Mouse (Mus musculus): ENCODE measurements around the gene Fut9. TPM values are rescaled to one million over a fixed set of nuclear protein-coding genes. Genes with fewer than 3 reads are reported as not detected.

The Fut9 gene
- total RNA-seq, 2 experiments from 2014 or later: 67.1 TPM

DNA sequence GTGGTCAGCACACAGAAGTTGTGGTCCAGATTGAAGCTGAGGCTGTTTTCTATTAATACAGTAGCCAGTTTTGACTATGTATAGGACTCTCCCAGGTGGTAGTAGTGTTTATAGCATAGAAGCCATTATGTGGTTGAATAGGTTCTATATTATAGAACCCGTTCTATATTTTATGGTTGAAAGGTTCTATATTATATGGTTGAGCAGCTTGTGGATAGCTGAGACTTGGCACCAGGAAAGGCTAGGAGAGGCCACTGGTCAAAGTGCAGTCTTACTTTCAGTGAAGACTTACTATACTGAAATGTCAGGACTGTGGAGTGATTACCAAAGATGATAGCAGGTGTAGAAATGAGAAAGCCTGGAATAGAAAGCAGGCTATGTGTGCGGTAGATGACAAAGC lies 151.9 kb downstream of the Fut9 start:
- no peak for DNase-seq
- intact Hi-C loops (cut with DNase I): no loop called here

DNA sequence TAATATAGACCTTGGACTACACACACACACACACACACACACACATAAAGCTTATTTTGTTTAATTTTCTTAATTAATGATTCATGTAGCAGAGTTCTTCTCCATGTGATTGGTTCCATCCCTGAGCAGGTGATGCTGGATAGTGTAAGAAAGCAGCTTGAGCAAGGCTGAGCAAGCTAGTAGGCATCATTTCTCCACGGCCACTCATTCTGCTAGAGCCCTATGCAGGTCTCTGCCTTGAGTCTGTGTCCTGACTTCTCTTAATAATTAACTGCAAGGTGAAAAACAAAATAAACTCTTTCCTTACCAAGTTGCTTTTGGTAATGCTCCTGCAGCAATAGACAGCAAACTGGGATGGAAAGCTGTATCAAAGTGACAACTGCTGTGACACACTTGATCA lies 152.5 kb downstream of the Fut9 start:
- intact Hi-C loops (cut with DNase I): no loop called here
- DNase-seq: no peak

- DNase-seq: no peak
- intact Hi-C loops (cut with DNase I): no loop called here
Measured at GRCm38 (mm10) chr4:25645580-25645979, 154.5 kb downstream of the Fut9 start.

DNA sequence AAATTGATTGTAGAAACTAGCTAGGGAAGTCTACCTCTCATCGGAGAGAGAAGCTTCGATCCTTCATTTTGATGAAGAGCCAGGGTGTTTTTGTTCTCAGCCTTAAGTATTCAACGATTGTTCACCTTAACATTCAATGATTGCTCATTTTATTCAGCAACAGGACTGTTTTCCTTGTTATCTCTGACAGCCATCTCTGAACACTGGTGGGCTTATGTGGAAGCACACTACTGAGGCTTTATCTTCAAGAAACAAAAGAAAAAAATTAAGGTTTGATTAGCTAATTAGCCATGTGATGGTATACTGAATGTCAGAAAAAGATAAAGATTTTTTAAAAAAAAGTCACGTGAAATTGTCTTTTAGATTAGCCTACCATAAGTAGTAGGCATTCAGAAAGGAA lies 158.1 kb downstream of the Fut9 start:
- DNase-seq: no peak
- intact Hi-C loops (cut with DNase I): no loop called here

GRCm38 (mm10) chr4:25633262-25633661 lies 166.8 kb downstream of the Fut9 start:
- DNase-seq: no peak
- intact Hi-C loops (cut with DNase I): no loop called here

DNA sequence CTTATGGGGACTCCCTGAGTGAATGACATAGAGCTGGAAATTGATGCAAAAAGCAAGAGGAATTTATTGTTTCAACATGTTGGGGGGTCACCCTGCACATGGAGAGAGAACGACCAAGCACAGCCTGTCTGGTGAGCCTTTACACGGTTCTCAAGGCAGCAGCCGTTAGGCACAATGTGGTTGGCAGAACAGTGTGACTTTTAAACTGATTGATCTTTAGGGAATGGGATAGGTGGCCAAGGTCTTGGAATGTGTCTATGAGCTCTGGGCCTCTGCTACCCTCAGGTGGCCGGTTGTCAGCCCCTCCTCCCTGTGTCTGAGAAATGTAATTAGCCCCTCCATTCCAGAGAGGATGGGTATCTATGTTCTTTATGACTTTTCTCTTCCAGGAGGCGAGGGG lies 171.9 kb downstream of the Fut9 start:
- intact Hi-C loops (cut with DNase I): no loop called here
- no peak for DNase-seq

DNA sequence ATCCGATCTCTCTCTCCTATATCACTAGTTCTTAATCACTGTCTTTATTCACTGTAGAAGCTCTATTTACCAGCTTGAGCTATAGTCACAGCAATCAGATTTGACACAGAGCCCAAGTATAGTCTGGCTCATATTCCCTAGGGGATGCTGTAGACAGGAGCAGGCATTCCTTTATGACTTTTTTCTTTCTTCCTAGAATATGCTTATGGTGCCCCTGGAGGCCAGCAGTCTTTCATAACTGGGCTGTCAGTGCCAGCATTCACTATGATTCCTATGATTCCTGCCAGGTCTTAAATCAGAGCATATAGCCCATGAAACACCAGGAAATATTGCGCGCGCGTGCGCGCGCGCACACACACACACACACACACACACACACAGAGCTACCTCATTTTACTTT lies 172.6 kb downstream of the Fut9 start:
- peak; percentile 12 for DNase-seq
- intact Hi-C loops (cut with DNase I): no loop called here

GRCm38 (mm10) chr4:25627039-25627438 lies 173.0 kb downstream of the Fut9 start:
- no peak for DNase-seq
- intact Hi-C loops (cut with DNase I): no loop called here

DNA sequence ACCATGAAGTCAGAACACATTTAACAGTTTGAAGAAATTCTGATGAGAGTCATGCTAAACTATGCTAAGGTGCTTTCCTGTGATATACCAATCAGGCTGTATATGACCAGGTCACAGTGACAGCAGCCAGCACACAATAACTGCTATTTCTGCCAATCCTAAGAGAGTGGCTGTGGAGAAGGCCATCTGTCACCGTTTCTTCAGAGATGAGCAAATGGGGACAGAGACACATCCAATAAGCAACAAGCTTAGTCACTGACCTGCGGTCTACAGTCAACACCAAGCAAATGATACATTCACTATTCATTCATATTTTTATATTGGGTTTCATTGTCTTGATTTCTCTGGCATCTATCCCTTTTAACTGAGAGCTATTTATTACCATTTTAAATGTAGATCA lies 176.9 kb downstream of the Fut9 start:
- intact Hi-C loops (cut with DNase I): no loop called here
- DNase-seq: peak; percentile 18

DNA sequence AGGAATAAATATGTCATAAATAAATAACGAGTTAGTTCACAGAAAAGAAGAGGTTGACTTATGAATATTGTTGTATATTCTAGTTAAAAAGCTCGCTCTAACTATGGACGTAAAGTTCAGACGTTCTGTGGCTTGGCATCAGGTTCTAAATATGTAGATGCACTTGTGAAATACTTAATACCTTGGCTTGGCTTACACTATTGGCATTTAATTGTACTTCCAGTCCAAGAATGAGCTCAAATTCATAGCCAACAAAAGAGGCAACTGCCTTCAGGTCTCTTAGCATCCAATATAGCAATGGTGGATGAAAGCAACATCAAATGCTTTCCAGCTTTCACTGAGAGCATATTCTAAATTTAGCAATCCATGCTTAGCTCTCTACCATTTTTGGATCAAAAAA lies 182.7 kb downstream of the Fut9 start:
- DNase-seq: no peak
- intact Hi-C loops (cut with DNase I): no loop called here

- intact Hi-C loops (cut with DNase I): no loop called here
- no peak for DNase-seq
Measured at GRCm38 (mm10) chr4:25613426-25613825, 186.6 kb downstream of the Fut9 start.

- intact Hi-C loops (cut with DNase I): no loop called here
- DNase-seq: no peak
Measured at GRCm38 (mm10) chr4:25610481-25610880, 189.6 kb downstream of the Fut9 start.

DNA sequence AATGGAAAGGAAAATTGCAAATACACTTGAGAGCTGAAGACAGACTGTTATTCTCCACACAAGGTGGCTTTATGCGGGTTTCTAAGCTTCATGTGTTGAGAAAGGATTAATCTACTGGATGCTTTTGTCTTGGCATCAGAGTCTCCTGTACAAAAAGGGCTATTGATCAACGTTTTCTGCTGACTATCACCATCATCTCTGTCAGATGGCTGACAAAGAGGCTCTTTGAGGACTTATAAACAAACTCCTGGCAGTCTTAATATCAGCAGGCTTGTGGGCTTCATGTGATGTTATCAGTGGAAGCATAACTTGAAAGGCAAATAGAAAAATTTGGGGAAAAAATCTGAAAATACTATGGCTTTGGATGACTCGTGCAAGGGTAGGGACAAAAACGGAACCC lies 206.8 kb downstream of the Fut9 start:
- DNase-seq: no peak
- intact Hi-C loops (cut with DNase I): no loop called here

Data from left cerebral cortex, postnatal 4 days (tissue).